Mouse (Mus musculus): ENCODE measurements around the gene Gpr160.

Gene Gpr160

DNA sequence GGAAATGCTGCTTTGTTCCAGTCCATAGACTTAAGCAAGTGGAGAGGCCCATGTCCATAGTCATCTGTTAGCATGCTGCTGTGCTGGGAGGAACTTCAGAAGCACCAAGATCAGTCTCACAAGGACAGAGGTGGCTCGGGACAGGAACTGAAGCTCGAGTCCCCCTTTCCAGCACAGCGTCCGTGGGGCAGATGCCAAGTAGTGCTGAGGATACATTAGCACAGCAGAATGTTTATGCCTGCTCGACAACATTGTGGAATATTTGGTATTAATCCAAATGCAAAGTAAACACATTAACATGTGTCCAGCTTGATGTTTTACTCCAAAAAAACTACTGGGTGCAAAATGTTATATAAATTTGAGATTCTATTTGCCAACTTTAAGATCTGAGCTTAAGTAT, 41.0 kb downstream of the Gpr160 start:
- intact Hi-C loops (cut with DNase I): no loop called here

DNA sequence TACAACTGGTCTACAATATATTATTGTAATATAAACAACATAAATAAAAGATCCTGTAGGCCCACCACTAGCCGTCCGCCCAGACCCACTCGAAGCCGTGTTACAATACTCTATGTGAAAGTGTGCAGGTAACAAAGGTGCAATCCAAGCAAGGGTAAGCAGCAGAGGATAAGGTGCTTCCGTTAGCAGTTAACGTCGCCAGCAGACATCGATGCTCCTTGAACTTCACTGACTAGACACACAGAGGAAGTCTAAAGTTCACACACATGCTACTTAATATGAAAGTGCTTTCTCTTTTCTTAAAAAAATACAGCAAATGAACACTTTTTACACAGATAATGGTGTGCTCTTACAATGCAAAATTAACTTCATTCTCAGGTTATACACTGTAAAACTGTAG, 43.7 kb downstream of the Gpr160 start:
- intact Hi-C loops (cut with DNase I): no loop called here

DNA sequence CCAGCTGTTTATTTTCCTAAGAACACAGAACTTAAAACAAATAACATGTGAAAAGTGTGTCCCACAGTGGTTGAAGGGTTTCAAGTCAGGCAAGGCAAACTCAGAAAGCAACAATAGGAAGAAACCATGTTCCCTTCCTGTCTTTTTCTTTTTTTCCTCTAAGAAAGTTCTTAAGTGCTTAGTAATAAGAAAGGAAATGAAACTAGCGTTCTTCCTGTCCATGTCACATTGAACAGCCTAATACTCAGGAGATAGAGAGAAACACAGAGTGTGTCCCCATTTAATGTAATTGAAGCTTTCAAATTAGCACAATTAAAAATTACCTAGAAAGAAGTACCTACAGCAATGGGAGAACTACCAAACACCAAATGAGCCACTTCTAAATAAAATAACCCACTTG, 48.9 kb downstream of the Gpr160 start:
- intact Hi-C loops (cut with DNase I): loop anchor here (10.0 kb wide), 1 partner anchor 210 kb away; the partner anchor contains the start of gene Lrrc31

DNA sequence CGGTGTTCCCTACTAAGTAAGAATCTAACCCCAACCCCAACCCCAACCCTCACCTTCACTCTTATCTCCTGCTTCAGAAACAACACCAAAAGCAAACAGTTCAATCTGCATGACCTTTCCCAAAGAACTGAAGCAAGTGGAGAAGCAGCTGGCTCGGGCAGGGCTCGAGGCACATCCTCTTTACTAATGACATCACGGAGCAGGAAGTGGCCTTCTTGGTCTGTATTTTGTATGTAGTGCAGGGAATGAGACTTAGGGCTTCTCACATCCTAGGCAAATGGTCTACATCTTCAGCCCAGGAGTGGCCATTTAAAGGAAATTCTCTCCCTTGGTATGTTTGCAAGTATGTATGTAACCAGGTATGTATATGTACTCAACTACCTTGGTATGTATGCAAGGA, 61.4 kb downstream of the Gpr160 start:
- intact Hi-C loops (cut with DNase I): no loop called here

DNA sequence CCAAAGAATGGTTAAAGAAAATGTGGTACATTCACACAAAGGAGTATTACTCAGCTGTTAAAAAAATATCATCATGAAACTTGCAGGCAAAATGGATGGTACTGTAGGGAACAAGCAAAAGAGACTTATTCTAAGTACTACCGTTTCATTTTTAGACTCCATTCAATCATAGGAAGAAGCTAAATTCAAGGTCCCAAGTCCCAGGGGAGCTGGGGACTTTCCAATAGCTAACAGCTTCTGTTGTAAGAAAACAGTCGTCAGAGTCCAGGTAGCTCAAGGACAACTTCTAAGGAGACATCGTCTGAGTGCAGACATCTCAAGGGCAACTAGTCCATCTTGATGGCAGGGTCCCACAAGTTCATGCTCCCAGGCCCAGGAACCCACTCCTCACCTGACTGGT, 71.9 kb downstream of the Gpr160 start:
- intact Hi-C loops (cut with DNase I): no loop called here

DNA sequence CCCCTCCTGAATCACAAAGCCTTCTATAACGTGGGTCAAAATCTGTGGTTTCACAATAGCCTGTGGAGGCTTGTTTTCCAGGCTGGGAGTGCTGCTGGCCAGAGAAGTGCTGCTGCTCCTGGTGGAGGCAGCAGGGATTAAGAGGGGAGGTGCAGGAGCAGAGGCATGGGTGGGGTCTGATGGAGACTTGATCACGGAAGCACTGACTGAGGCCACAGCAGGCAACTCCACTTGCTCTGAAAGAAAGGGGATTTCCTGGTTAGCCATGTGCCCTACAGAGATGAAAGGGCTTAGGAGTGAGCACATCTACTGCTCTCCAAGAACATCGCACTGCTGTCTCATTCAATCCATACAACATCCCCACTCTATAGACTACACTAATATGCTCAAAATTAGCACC, 74.1 kb downstream of the Gpr160 start:
- intact Hi-C loops (cut with DNase I): no loop called here

DNA sequence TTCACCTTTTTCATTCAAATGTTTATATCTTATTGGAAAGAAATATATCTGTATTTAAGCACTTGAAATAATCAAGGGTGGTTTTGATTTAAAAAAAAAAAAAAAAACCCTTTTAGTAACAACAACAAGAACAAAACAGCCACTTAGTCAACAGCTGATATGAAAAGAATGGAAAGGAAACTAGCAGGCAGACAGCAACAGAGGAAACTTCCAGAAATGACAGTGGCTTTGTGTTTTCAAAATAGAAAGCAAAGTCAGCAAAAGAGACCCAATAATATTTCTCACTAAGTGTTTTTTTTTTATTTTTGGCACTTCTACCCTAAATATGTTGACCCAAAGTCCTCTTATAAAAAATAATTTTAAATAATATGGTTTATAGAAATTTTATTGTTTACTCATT, 78.6 kb downstream of the Gpr160 start:
- intact Hi-C loops (cut with DNase I): no loop called here

Data from adrenal gland (tissue).